Mouse (Mus musculus): ENCODE results near the gene Slc50a1. TPM values are rescaled to one million over a fixed set of nuclear protein-coding genes. Genes with fewer than 3 reads are reported as not detected.

Slc50a1 gene
- total and polyA plus RNA-seq, 3 experiments: 22.5 to 45.9 TPM; not detected in 1

- TF ChIP-seq KAT2A (conservative IDR thresholded peaks at IDR 0.05; ENCODE audit: low read depth, low read length) (no peak), BHLHE40 (IDR thresholded peaks at IDR 0.05; ENCODE audit: borderline replicate concordance, low read depth, low read length) (no peak), UBTF (IDR thresholded peaks at IDR 0.05; ENCODE audit: borderline replicate concordance, insufficient read depth, low read depth, low read length) (no peak), ZNF384 (IDR thresholded peaks at IDR 0.05; ENCODE audit: low read depth, low read length) (no peak), TCF12 (IDR thresholded peaks at IDR 0.05; ENCODE audit: low read depth, low read length) (no peak), SIN3A (IDR thresholded peaks at IDR 0.05; ENCODE audit: low read length) (no peak), ZKSCAN1 (IDR thresholded peaks at IDR 0.05; ENCODE audit: low read depth, low read length) (no peak), POLR2AphosphoS5 (IDR thresholded peaks at IDR 0.05; ENCODE audit: borderline replicate concordance, low read depth, low read length) (no peak), MXI1 (IDR thresholded peaks at IDR 0.05; ENCODE audit: low read depth, low read length) (no peak), SMC3 (IDR thresholded peaks at IDR 0.05; ENCODE audit: low read depth, low read length) (no peak), JUND (IDR thresholded peaks at IDR 0.05; ENCODE audit: low read depth, low read length) (no peak), E2F4 (IDR thresholded peaks at IDR 0.05; ENCODE audit: borderline replicate concordance, low read depth, low read length) (no peak), NRF1 (IDR thresholded peaks at IDR 0.05; ENCODE audit: insufficient read depth, low read depth, low read length, poor library complexity, severe bottlenecking) (no peak), MAX (IDR thresholded peaks at IDR 0.05; ENCODE audit: low read length) (no peak), MAFK (IDR thresholded peaks at IDR 0.05; ENCODE audit: borderline replicate concordance, low read depth, low read length) (no peak)
- DNase-seq (ENCODE audit: low read depth, low spot score): no peak
- H3K79me2 ChIP-seq (ENCODE audit: control insufficient read depth, insufficient read depth, low read length, poor library complexity): no peaks in the 10 kb centered on the region
- no peak overlapping the region for H3K27ac ChIP-seq (ENCODE audit: control insufficient read depth, low read depth, low read length)
- H3K36me3 ChIP-seq (ENCODE audit: control insufficient read depth in 1 of 2, insufficient read depth in 2 of 2, low read length in 2 of 2): peaks cover 0 to 14% of the 10 kb centered on the region in 2 experiments; a peak in 2 of 4 replicates
- H3K4me1 ChIP-seq (ENCODE audit: control insufficient read depth in 1 of 2, insufficient read depth in 2 of 2, low read length in 2 of 2): peaks cover 7 to 23% of the 10 kb centered on the region in 2 experiments
- H3K9ac ChIP-seq (ENCODE audit: control insufficient read depth, low read depth, low read length, poor library complexity, severe bottlenecking): no peak overlapping the region
- H3K4me3 ChIP-seq (ENCODE audit: control insufficient read depth in 1 of 2, insufficient read depth in 1 of 2, low read depth in 2 of 2, low read length in 2 of 2): no peak overlapping the region
- no peaks in the 10 kb centered on the region for H3K9me3 ChIP-seq (replicated peaks; ENCODE audit: insufficient read depth, low read length)
- no peaks in the 10 kb centered on the region for H3K27me3 ChIP-seq (ENCODE audit: control insufficient read depth in 1 of 2, insufficient read depth in 2 of 2, low read length in 2 of 2)
Measured at GRCm38 (mm10) chr3:89229276-89229675, 41.1 kb downstream of the Slc50a1 start.

- Histone ChIP-seq H3K27me3 (ENCODE audit: control insufficient read depth in 1 of 2, insufficient read depth in 2 of 2, low read length in 2 of 2) (no peaks in the 10 kb centered on the region), H3K9me3 (replicated peaks; ENCODE audit: insufficient read depth, low read length) (no peaks in the 10 kb centered on the region), H3K27ac (ENCODE audit: control insufficient read depth, low read depth, low read length) (peak within 1 kb of the TSS; percentile 36; the same call in 1 of the 2 replicates), H3K4me1 (ENCODE audit: control insufficient read depth in 1 of 2, insufficient read depth in 2 of 2, low read length in 2 of 2) (peaks cover 4 to 18% of the 10 kb centered on the region in 2 experiments), H3K4me3 (ENCODE audit: control insufficient read depth in 1 of 2, insufficient read depth in 1 of 2, low read depth in 2 of 2, low read length in 2 of 2) (peak within 1 kb of the TSS; percentile 65 to 83), H3K9ac (ENCODE audit: control insufficient read depth, low read depth, low read length, poor library complexity, severe bottlenecking) (peak within 1 kb of the TSS; percentile 68), H3K36me3 (ENCODE audit: control insufficient read depth in 1 of 2, insufficient read depth in 2 of 2, low read length in 2 of 2) (peaks cover 0 to 12% of the 10 kb centered on the region in 2 experiments; a peak in 2 of 4 replicates), H3K79me2 (ENCODE audit: control insufficient read depth, insufficient read depth, low read length, poor library complexity) (no peaks in the 10 kb centered on the region)
- no peak for DNase-seq (ENCODE audit: low read depth, low spot score)
- no peak for TF ChIP-seq HCFC1 (IDR thresholded peaks at IDR 0.05; ENCODE audit: low read depth, low read length)
- TF ChIP-seq ZC3H11A (IDR thresholded peaks at IDR 0.05; ENCODE audit: low read depth, low read length): no peak
- TF ChIP-seq POLR2A (IDR thresholded peaks at IDR 0.05; ENCODE audit: control insufficient read depth in 1 of 2, insufficient read depth in 1 of 2, low read depth in 1 of 2, low read length in 2 of 2, poor library complexity in 1 of 2): 0 out of 4 replicates have a peak, but pooled peaks of 1 of the 2 experiments have one; percentile 36
Measured at GRCm38 (mm10) chr3:89228836-89229235, 41.5 kb downstream of the Slc50a1 start, which contains the start of gene Muc1. Gene Muc1, plus strand, starts transcription at chr3:89229057.

Measured in MEL (cell line).